Mouse (Mus musculus) limb, embryonic 14.5 days (tissue): Measurements from ENCODE around the gene Kdr. TPM values are rescaled to one million over a fixed set of nuclear protein-coding genes. Genes with fewer than 3 reads are reported as not detected.

ENCODE experiments used
- ATAC-seq: fragments of 200-750 bp; cut with Nextera tagmentation; 2 replicates; pipeline ENCODE4 v1.8.0; 2017; ENCODE audit warnings: low read depth, moderate number of reproducible peaks, moderate TSS enrichment; ENCODE audit not compliant: low FRiP score
- DNase-seq: peaks from one replicate; pipeline ENCODE4 v3.0.0-alpha.2; 2015; ENCODE audit warnings: low spot score
- H3K27ac ChIP-seq: fragments of 300-500 bp; sonication (generic); replicated peaks from 2 replicates; pipeline ENCODE4 v1.5.1; 2014; ENCODE audit warnings: low read depth, mild to moderate bottlenecking, low read length, moderate library complexity, mixed read lengths
- H3K27me3 ChIP-seq: fragments of 300-500 bp; sonication (generic); 2 replicates; pipeline ENCODE4 v1.6.1; 2014; ENCODE audit warnings: low read length, mixed read lengths; ENCODE audit not compliant: control insufficient read depth, insufficient read depth
- H3K36me3 ChIP-seq: fragments of 300-500 bp; sonication (generic); 2 replicates; pipeline ENCODE4 v1.6.1; 2014; ENCODE audit warnings: mild to moderate bottlenecking, low read length, moderate library complexity, mixed read lengths; ENCODE audit not compliant: control insufficient read depth, insufficient read depth
- H3K4me1 ChIP-seq: fragments of 300-500 bp; sonication (generic); 2 replicates; pipeline ENCODE4 v1.6.1; 2014; ENCODE audit warnings: antibody characterized with exemption, low read length, mixed read lengths; ENCODE audit not compliant: control insufficient read depth, insufficient read depth
- H3K4me2 ChIP-seq: fragments of 300-500 bp; sonication (generic); replicated peaks from 2 replicates; pipeline ENCODE4 v1.6.1; 2014; ENCODE audit warnings: low read depth, mild to moderate bottlenecking, low read length, moderate library complexity; ENCODE audit not compliant: severe bottlenecking
- H3K4me3 ChIP-seq: fragments of 300-500 bp; sonication (generic); replicated peaks from 2 replicates; pipeline ENCODE4 v1.5.1; 2014; ENCODE audit warnings: low read length
- H3K9ac ChIP-seq: fragments of 300-500 bp; sonication (generic); 2 replicates; pipeline ENCODE4 v1.6.1; 2014; ENCODE audit warnings: mild to moderate bottlenecking, low read depth, low read length, moderate library complexity; ENCODE audit not compliant: severe bottlenecking
- H3K9me3 ChIP-seq: fragments of 300-500 bp; sonication (generic); 2 replicates; pipeline ENCODE4 v1.6.1; 2016; ENCODE audit warnings: low read length; ENCODE audit not compliant: control insufficient read depth
- POLR2A ChIP-seq: fragments of 200-500 bp; IDR thresholded peaks from 2 replicates; pipeline ENCODE4 v1.8.0; 2012; ENCODE audit warnings: inconsistent platforms, mild to moderate bottlenecking, moderate library complexity, borderline replicate concordance; ENCODE audit not compliant: insufficient read depth, insufficient read length; ENCODE audit errors: extremely low read depth
- WGBS: fragments of 180-500 bp; shearing (Covaris S2); extraction: QIAGEN DNeasy Blood & Tissue Kit; methylation state at CpG from one replicate; pipeline ENCODE4 v1.1.7; 2014; 5-methylcytosine and 5-hydroxymethylcytosine counted together
- polyA plus RNA-seq, 2 experiments: library from polyadenylated mRNA; depleted of rRNA in 1 of 2; stranded (reverse) in 1 of 2; unstranded in 1 of 2; fragments of >200 nt; fragmentation: Nextera tagmentation in 1 of 2; extraction: Ambion mirVana in 1 of 2; gene quantifications; 2 replicates each; pipeline versions ENCODE4 v1.2.1 to v1.2.3; 2012 to 2014

Gene Kdr
- polyA plus RNA-seq, 2 experiments, result 21.1 to 25.0 TPM

DNA sequence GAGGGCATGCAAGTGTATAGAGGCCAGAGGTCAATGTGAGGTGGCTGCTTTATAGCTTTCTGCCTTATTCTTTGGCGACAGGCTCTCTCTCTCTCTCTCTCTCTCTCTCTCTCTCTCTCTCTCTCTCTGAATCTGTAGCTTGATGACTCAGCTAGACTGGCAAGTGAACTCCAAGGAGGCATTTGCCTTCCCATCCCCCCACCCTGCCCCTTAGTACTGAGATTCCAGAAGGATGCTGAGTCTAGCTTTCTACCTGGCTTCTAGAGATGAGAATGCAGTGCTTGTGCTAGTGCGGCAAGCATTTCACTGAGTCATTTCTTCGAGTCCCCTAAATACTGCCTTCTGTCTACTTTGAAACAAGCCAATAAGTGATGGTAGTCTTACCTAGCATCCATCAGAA, 21.7 kb downstream of the Kdr start:
- TF ChIP-seq POLR2A, result no peak
- DNase-seq (no peak), ATAC-seq (no peak)
- Histone ChIP-seq H3K27ac (no peak overlapping the region), H3K36me3 (no peaks in the 10 kb centered on the region), H3K4me2 (no peak overlapping the region), H3K9ac (no peak overlapping the region), H3K4me3 (no peak overlapping the region), H3K4me1 (no peaks in the 10 kb centered on the region), H3K27me3 (no peaks in the 10 kb centered on the region), H3K9me3 (no peaks in the 10 kb centered on the region)
- WGBS, result 69% methylated on average over 3 of the region's 3 CpGs

DNA sequence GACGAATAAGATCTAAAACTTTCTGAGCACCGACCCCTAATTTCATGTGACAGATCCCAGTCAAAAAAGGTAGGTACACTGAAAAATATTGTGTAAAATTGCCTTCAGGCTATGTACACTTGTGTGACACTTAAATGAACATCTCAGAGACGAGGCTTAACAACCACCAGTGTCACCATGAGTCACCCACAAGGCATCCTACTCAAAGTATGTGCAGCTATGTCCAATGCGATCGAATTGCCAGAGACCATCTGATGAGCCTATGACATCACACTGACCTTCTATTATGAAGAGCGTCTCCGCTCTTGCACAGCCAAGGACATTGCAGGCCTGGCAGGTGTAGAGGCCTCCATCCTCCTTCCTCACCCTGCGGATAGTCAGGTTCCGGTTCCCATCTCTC, 22.4 kb downstream of the Kdr start:
- H3K27ac ChIP-seq, result no peak overlapping the region
- no peak for TF ChIP-seq POLR2A
- DNase-seq (no peak), ATAC-seq (no peak)
- H3K9ac ChIP-seq, result no peak overlapping the region
- no peaks in the 10 kb centered on the region for H3K4me1 ChIP-seq
- 86% methylated on average over 9 of the region's 9 CpGs for WGBS
- H3K4me3 ChIP-seq, result no peak overlapping the region
- no peaks in the 10 kb centered on the region for H3K36me3 ChIP-seq
- no peak overlapping the region for H3K4me2 ChIP-seq
- no peaks in the 10 kb centered on the region for H3K9me3 ChIP-seq
- no peaks in the 10 kb centered on the region for H3K27me3 ChIP-seq

DNA sequence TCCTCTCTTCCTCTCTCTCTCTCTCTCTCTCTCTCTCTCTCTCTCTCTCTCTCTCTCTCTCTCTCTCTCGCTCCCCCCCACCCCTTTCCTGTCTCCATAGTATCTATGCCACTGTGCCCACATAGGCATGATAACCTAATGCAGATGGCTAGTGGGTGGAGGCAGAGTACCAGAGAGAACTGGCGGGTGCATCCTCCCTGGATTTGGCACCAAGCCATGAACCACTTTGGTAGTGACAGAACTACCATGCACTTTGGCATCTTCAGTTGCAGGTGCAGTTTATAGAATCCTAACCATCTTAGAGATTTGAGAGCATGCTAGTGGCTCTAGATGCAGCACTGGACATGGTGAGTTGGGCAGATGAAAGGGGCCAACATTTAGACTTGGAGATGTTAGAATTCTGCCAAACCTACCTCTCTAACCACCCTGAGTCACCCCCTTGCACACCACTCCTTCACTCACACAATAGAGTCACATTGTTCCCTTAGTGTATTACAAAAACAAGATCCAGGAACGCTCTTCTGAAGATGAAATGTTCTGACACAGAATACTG, 23.4 kb downstream of the Kdr start:
- Histone ChIP-seq H3K27me3 (no peaks in the 10 kb centered on the region), H3K9me3 (no peaks in the 10 kb centered on the region), H3K4me2 (no peak overlapping the region), H3K36me3 (no peaks in the 10 kb centered on the region), H3K4me3 (no peak overlapping the region), H3K4me1 (no peaks in the 10 kb centered on the region), H3K27ac (no peak overlapping the region), H3K9ac (no peak overlapping the region)
- ATAC-seq, result no peak
- TF ChIP-seq POLR2A, result no peak
- WGBS, result 86% methylated on average over 3 of the region's 3 CpGs
- no peak for DNase-seq

DNA sequence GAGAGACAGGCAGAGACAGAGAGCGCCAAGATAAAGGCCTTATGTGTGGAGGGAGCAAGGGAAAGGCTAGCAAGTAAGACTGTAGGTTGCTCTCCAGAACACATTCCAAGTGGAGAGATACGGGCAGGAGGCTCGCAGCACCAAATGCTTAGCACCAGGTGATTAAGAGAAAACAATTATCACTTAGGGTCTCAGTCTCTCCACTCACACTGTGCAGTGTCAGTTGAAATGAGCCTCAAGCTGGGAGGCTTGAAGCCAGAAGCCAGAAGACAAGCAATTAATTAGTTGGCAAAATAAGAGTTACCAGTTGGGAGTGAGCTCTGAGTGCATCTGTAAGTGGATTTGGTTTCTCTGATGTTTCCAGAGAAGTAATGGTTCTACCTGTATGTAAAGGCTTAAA, 24.0 kb downstream of the Kdr start:
- H3K27ac ChIP-seq, result no peak overlapping the region
- no peak overlapping the region for H3K4me3 ChIP-seq
- no peaks in the 10 kb centered on the region for H3K4me1 ChIP-seq
- H3K27me3 ChIP-seq, result no peaks in the 10 kb centered on the region
- no peaks in the 10 kb centered on the region for H3K36me3 ChIP-seq
- no peak for ATAC-seq
- DNase-seq, result no peak
- no peak overlapping the region for H3K4me2 ChIP-seq
- no peaks in the 10 kb centered on the region for H3K9me3 ChIP-seq
- 64% methylated on average over 3 of the region's 3 CpGs for WGBS
- no peak overlapping the region for H3K9ac ChIP-seq
- TF ChIP-seq POLR2A, result no peak

DNA sequence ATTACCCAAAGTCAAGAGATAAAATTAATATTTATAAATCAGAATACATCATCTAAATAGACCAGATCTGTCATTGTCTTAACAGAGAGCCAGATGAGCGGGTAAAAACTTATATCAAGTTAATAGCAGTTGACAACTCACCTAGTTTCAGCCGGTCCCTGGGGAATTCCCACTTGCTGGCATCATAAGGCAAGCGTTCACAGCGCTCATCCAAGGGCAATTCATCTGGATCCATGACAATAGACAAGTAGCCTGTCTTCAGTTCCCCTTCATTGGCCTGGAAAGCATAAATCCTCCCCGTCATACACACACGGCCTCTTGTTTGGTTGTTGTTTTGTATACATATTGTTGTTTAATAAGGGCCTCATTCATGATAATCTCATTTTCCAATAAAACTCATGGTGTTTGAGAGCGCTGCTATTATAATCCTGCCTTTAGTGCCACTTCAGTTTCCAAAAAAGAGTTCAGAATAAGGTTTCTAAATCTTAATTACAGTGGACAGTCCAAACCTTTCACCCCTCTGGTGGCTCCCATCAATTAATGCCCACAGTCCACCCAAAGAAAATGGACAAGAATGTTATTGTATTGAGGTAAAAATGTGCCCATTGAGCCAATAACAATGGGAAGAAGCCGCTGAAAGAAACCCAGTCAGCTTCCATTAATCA, 26.0 kb downstream of the Kdr start:
- 85% methylated on average over 8 of the region's 8 CpGs for WGBS
- no peak for DNase-seq
- no peak overlapping the region for H3K9ac ChIP-seq
- H3K9me3 ChIP-seq, result no peaks in the 10 kb centered on the region
- no peak for ATAC-seq
- no peak overlapping the region for H3K4me2 ChIP-seq
- no peak overlapping the region for H3K4me3 ChIP-seq
- no peaks in the 10 kb centered on the region for H3K27me3 ChIP-seq
- H3K36me3 ChIP-seq, result no peaks in the 10 kb centered on the region
- TF ChIP-seq POLR2A, result no peak
- H3K4me1 ChIP-seq, result no peaks in the 10 kb centered on the region
- no peak overlapping the region for H3K27ac ChIP-seq
